Mouse (Mus musculus): Measurements from ENCODE around the gene Sufu. TPM values are rescaled to one million over a fixed set of nuclear protein-coding genes. Genes with fewer than 3 reads are reported as not detected.

Gene Sufu
- total RNA-seq, 1 experiment from 2014 or later: 11.8 TPM

DNA sequence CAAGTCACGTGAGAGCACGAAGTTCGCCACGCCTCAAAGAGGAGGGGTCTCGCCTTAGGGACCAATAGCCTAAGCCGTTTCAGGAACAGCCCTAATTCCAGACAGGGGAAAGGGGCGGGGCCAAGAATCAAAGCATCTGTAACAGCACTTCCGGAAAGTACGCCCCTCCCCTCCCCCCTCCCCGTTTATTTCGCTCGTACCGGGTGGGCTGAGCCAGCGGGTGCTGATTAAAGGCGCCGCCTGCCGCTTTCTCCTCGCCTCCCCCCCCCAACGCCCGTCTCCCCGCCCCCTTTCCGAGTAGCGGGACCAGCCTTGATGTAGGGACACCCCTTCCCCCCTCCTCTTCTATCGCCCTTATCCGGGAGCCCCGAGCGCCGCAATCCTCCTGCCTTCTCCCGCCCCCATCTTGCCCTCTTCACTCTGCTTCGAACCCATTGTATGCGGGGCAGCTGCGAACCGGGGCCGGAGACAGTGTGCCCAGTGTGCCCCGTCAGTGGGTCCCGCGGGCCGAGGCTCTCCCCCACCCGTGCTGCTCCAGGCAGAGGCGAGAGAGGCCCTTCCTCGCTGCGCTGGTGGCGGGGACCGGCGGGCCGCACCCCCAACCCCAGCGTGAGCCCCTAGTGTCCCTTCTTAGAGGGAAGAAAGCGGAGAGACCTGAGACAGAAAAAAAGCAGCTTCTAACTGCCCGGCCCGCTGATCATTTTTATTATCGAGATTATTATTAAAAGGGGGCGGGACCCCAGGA, 103.3 kb downstream of the Sufu start:
- peak; percentile 55 to 68 for ATAC-seq (replicated peaks in 1 of 2; ENCODE audit: insufficient read depth in 1 of 2, low FRiP score in 2 of 2, low TSS enrichment in 1 of 2, low read depth in 1 of 2, poor library complexity in 2 of 2, severe bottlenecking in 2 of 2)

DNA sequence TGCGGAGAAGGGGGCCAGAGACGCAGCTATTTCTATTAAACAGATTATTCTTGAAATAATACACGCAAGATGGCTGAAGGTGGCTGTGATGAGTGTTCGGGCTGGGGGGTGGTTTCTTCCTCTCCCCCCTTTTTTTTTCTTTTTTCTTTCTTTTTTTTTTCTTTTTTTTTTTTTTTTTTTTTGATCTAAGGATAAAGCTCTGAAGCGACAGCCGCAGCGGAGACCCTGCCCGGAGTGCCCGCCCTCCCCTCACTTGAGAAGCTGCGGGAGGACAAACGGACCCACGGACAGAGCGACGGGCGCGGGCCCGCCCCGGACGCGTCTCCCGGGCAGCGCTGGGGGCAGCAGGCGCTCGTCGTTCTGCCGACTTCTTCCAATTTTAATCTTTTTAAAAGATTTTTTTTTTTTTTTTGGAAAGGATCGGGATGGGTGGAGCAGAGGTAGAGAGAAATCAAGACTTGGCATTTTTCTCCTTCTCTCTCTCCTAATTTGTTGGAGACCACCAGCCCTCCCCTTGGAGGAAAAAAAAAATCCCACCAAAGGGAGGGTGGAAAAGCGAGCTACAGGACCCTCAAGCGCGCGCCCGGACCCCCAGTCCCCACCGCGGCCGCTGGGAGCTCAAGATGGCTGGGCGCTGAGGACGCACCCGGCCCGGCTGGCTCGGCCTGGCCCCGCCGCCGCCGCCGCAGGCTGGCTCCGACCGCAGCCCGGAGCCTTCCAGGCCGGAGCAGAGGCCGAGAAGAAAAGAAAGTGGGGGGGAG, 104.1 kb downstream of the Sufu start:
- no peak for ATAC-seq (replicated peaks in 1 of 2; ENCODE audit: insufficient read depth in 1 of 2, low FRiP score in 2 of 2, low TSS enrichment in 1 of 2, low read depth in 1 of 2, poor library complexity in 2 of 2, severe bottlenecking in 2 of 2)

DNA sequence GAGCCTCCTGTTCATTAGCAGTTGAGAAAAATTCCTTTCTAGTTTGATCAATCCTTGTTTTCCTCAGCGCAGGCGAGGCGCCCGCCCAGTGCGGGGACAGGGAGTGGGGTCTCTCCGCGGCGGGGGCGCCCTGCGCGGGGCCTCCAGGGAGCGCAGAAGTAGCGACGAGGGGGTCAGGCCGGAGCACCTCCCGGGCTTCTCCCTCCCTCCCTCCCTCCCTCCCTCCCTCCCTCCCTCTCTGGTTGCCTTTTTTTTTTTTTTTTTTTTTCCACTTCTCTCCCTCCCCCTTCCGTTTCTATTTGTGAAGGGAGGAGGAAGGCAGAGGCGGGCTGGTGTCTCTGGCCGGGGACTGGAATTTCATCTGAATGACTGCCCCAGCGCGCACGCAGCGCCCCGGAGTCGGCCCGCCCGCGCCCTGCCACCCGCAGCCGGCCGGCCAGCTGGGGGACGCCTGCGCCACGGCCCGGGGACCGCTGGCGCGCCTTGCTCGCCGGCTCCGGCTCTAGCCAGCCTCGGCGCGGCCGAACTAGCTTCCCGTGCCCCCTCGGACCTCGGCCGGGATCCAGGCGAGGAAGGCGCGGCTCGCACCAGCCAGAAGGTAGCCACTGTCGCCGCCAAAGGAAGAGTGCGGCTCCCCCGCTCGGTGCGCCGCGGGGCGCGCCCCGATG, 104.8 kb downstream of the Sufu start, which contains the start of gene Trim8:
Trim8 (plus strand) TSS at position 302 of the 668 bp plus-strand sequence.
- peak in 1 of 2 experiments; percentile 1; a peak in 1 of 4 replicates for ATAC-seq (replicated peaks in 1 of 2; ENCODE audit: insufficient read depth in 1 of 2, low FRiP score in 2 of 2, low TSS enrichment in 1 of 2, low read depth in 1 of 2, poor library complexity in 2 of 2, severe bottlenecking in 2 of 2)

DNA sequence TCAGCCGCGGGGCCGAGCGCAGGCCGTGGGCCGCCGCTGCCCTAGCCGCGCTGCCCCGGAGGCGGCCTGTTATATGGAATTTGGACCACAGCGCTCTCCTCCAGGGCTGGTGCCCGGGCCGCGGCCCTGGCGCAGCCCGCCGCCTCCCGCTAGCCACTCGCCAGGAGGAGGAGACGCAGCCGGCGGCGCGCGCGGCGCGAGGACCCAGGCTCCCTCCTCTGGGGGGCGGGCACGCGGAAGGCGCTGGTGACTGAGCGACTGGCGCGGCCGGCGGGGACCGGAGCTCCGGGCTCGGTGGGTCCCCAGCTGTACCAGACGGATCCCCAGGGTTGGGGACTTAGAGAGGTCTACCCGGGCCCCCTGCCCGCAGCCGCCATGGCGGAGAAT, 105.4 kb downstream of the Sufu start:
- no peak for ATAC-seq (replicated peaks in 1 of 2; ENCODE audit: insufficient read depth in 1 of 2, low FRiP score in 2 of 2, low TSS enrichment in 1 of 2, low read depth in 1 of 2, poor library complexity in 2 of 2, severe bottlenecking in 2 of 2)

DNA sequence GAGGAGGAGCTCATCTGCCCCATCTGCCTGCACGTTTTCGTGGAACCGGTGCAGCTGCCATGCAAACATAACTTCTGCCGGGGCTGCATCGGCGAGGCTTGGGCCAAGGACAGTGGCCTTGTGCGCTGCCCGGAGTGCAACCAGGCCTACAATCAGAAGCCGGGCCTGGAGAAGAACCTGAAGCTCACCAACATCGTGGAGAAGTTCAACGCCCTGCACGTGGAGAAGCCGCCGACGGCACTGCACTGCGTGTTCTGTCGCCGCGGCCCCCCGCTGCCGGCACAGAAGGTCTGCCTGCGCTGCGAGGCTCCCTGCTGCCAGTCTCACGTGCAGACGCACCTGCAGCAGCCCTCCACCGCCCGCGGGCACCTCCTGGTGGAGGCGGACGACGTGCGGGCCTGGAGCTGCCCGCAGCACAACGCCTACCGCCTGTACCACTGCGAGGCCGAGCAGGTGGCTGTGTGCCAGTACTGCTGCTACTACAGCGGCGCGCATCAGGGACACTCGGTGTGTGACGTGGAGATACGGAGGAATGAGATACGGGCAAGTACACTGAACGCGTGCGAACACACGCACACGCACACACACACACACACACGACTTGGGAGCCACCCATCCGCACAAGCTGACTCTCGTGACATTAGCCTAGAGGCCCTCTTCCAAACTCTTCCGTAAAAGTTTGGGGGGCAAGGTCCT, 105.9 kb downstream of the Sufu start:
- ATAC-seq (replicated peaks in 1 of 2; ENCODE audit: insufficient read depth in 1 of 2, low FRiP score in 2 of 2, low TSS enrichment in 1 of 2, low read depth in 1 of 2, poor library complexity in 2 of 2, severe bottlenecking in 2 of 2): peak; percentile 6 to 16; a peak in 2 of 4 replicates

DNA sequence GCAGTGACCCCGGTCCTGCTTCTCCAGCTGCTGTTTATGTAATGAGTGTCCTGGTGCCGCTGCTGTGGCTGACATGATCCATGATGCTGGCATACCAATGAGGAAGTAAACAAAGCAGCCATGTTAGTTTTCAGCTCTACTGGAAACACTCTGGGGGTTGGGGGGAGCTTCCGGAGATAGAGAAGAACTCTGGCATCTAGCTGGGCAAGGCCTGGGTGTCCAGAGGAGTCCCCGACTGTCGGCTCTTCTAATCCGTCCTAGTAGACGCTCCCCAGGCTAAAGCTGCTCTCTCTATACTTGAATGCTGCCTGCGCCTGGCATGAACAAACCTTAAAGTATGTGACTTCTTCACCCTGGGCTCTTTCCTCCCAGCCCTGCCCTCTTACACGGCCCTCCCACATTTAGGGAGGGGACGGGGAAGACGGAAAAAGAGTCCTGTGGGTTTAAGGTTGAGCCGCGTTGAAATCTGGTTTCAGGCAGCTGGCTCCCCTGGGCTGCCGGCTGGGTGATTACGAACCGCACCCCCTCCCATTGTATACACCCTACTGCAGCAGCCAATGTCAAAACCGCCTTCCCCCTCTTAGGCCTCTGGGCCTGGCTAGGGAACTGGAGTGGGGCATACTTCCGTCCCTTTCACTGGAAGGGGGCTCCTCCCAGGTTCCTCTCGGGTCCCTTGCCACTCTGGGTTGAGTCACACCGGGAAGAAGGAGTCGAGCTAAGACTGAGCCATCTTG, 106.8 kb downstream of the Sufu start:
- ATAC-seq (replicated peaks in 1 of 2; ENCODE audit: insufficient read depth in 1 of 2, low FRiP score in 2 of 2, low TSS enrichment in 1 of 2, low read depth in 1 of 2, poor library complexity in 2 of 2, severe bottlenecking in 2 of 2): peak; percentile 39 to 64

DNA sequence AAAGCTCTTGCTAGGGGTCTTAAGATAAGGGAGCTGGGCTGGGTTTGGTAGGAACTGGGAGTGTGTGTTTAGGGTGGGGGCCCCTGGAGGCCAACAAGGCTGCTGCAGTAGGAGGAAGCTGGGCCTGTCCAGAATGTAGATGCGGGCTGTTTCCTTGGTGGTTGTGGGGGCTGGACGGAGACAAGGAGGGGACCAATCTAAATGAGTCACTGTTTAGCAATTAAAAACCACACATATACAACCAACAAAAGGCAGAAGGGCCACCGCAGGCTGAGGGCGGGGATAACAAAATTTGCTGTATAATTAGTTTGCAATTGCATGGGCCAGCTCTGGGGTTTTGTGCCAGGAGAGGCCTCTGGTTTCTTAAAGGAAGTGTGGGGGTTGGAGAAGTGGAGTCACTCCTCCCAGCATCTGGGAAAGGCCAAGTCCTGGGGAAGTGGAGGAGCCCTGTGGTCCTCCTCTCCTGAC, 107.4 kb downstream of the Sufu start:
- peak; percentile 13; a peak in 3 of 4 replicates for ATAC-seq (replicated peaks in 1 of 2; ENCODE audit: insufficient read depth in 1 of 2, low FRiP score in 2 of 2, low TSS enrichment in 1 of 2, low read depth in 1 of 2, poor library complexity in 2 of 2, severe bottlenecking in 2 of 2)

DNA sequence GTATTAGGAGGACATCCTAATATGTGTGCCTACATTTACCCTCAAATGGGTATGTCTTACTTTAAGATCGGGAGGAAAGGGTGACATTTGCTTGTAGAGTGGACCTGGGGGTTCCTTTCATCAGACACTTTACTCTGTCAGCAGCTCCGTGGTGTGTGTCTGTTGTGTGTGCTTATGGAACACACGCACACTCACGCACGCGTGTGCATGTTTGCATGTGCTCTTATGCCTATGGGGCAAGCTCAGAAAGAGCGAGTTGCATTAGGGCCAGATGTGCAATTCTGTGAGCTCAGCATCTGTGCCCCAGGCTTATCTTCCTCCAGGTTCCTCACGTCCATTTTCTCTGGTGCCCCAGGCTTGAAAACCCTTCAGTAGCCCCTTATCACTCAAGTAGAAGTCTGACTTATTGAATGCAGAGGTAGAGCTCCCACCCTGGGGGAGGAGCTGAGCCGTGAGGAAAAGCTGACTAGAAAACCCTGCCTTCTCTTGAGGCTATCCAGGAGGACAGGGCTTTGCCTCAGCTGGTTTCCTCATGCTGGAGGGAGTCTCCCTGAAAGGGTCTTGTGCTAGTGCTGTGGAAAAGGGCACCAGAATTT, 108.2 kb downstream of the Sufu start:
- no peak for ATAC-seq (replicated peaks in 1 of 2; ENCODE audit: insufficient read depth in 1 of 2, low FRiP score in 2 of 2, low TSS enrichment in 1 of 2, low read depth in 1 of 2, poor library complexity in 2 of 2, severe bottlenecking in 2 of 2)

DNA sequence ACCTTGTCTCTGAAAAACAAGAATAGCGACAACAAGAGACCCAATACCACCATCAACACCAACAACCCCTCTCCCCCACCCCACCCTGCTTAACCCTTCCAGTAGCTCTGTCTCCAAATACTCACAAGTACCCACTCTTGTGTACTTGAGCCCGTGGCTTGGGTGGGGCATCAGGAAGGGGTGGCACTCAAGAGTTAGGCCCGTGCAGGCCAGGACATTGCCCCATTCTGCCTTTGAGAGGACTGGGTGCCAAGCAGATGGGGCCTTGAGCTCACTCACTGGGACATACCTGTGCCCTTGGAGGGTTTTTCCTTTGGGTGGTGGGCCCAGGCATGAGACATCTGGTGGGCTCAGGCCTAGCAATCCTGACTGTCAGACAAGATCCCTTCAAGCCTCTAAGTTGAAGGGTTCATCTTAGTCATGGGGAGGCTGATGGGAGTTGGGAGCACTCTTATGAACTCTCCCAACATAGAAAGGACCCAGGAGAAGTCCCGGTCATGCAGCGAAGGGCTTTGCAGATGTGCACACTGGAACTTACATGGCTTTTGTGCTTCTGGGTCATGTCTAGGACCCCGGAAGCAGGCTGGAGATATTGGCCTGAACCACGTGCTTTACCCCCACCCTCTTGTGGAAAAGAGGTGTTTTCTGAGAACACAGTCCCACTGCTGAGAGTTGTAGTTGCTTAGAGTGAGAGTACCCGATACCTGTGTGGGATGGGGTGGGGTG, 109.1 kb downstream of the Sufu start:
- ATAC-seq (replicated peaks in 1 of 2; ENCODE audit: insufficient read depth in 1 of 2, low FRiP score in 2 of 2, low TSS enrichment in 1 of 2, low read depth in 1 of 2, poor library complexity in 2 of 2, severe bottlenecking in 2 of 2): no peak

DNA sequence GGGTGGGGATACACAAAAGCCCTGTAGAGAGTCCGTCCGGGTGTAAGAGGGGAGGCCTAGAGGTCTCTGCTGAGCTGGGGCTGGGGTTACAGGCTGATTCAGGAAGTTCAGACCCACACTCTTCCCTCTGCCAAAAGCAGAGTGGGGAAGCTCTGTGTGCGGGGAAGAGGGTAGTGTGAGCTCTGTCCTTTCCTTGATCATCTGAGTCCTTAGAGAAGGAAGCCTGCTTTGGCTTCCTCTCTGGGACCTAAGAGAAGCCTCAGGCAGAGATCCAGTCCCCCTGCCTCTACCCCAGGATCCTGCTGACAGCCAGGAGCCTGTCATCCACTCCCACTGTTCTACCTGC, 109.6 kb downstream of the Sufu start:
- ATAC-seq (replicated peaks in 1 of 2; ENCODE audit: insufficient read depth in 1 of 2, low FRiP score in 2 of 2, low TSS enrichment in 1 of 2, low read depth in 1 of 2, poor library complexity in 2 of 2, severe bottlenecking in 2 of 2): no peak

DNA sequence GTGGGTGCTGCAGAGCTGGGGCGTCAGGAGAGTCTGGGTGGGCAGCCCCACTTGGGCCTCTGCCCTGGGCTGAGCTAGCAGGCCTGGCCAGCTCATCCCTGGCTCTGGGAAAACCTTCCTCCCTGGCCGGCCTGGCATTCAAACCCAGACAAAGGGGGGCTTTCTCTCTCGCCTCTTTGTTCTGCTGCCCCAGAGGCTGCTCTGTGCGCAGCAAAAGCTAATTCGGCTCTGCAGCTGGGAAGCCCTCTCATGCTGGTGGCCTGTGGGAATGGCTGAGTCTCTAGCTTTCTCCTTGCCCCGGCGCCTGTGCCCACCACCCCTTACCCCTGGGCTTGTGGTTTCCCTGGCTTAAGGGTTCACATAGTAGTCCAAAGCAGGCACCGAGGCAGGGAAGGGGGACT, 110.5 kb downstream of the Sufu start:
- ATAC-seq (replicated peaks in 1 of 2; ENCODE audit: insufficient read depth in 1 of 2, low FRiP score in 2 of 2, low TSS enrichment in 1 of 2, low read depth in 1 of 2, poor library complexity in 2 of 2, severe bottlenecking in 2 of 2): no peak

DNA sequence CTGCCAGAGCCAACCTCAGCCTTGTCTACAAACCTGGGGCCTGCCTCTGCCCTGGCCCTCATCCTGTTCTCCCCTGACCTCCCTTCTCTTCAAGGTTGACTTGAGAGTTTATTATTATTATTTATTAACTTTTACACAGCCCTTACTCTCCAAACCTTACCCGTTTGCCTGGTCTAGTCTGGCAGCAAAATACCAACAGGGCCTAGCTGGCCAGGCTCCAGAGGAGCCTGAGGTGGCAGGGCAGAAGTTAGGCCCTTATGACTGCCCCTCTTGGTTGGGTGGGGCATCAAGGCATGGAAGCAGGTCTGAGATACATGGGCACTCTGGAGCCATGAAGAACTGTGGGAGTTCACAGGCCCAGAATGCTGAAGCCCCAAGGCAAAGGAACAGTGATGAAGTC, 111.1 kb downstream of the Sufu start:
- ATAC-seq (replicated peaks in 1 of 2; ENCODE audit: insufficient read depth in 1 of 2, low FRiP score in 2 of 2, low TSS enrichment in 1 of 2, low read depth in 1 of 2, poor library complexity in 2 of 2, severe bottlenecking in 2 of 2): no peak

DNA sequence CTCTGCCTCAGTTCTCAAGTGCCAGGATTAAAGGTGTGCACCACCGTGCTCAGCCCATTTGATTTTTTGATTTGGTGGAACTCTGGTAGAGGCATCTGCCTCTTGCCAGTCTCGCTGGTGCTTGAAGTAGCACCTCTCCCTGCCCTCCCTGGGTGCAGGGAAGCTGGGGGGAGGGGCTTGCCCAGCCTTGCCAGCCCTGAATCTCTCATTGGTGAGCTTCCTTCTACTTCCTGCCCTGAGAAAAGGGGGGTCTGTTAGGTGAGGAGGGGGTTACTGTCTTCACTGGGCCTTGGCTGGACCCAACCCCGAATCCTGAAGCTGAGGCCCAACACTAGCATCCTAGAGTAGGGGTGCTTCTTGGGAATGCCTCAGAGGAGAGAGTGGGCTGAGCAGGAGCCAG, 112.0 kb downstream of the Sufu start:
- ATAC-seq (replicated peaks in 1 of 2; ENCODE audit: insufficient read depth in 1 of 2, low FRiP score in 2 of 2, low TSS enrichment in 1 of 2, low read depth in 1 of 2, poor library complexity in 2 of 2, severe bottlenecking in 2 of 2): no peak

DNA sequence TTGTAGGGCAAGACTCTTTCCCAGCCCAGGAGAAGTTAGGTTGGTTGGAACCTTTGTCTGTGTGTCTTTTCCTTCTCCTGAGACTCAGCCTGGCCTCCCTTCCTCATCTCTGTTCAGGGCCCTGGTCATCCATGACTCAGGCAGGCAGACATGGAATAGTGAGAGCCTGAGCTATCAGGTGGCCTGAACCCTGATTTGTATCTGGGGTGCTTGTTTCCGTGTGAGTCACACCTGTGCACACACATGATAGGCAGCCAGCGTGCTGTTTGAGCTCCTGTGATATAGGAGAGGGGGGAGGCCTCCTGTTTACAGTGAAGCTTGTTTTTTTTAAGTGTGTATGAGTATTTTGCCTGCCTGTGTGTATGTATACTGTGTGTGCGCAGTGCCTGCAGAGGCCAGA, 112.5 kb downstream of the Sufu start:
- no peak for ATAC-seq (replicated peaks in 1 of 2; ENCODE audit: insufficient read depth in 1 of 2, low FRiP score in 2 of 2, low TSS enrichment in 1 of 2, low read depth in 1 of 2, poor library complexity in 2 of 2, severe bottlenecking in 2 of 2)

DNA sequence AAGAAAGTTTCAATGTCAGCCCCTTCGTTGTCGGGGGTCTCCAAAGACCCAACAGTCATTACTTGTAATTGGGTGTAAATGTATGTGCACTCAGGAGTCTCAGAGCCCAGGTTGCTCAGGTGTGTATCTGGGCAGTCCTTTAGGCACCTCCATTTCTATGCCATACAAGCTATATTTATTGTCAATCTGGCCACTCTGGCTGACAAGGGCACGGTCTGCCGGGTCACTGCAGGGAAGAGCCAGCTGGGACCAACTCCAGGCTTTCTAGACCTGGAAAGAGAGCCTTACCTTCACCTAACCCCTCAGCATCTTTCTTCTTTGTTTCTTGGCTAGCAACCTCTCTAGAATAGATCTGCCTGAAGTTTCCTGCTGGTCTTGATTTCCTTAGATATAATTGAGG, 113.0 kb downstream of the Sufu start:
- ATAC-seq (replicated peaks in 1 of 2; ENCODE audit: insufficient read depth in 1 of 2, low FRiP score in 2 of 2, low TSS enrichment in 1 of 2, low read depth in 1 of 2, poor library complexity in 2 of 2, severe bottlenecking in 2 of 2): no peak

DNA sequence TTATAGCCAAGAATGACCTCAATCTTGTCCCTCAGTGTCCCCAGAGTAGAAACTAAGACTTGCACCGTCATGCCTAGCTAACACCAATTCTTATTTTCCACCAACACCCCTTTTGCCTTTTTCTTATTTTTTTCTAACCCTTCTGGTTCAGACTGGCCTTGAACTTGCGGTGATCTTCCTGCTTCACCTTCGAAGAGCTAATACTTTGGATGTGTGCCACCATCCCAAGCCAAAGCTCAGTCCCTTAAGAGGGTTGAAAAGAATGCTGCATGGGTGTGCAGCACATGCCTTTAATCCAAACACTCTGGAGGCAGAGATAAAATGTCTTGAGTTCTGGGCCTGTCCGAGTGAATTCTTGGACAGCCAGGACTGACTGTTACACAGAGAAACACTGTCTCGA, 113.7 kb downstream of the Sufu start:
- no peak for ATAC-seq (replicated peaks in 1 of 2; ENCODE audit: insufficient read depth in 1 of 2, low FRiP score in 2 of 2, low TSS enrichment in 1 of 2, low read depth in 1 of 2, poor library complexity in 2 of 2, severe bottlenecking in 2 of 2)

Measured in hematopoietic stem cell, adult 5-6 weeks (primary cell).